Mouse (Mus musculus): ENCODE results near the gene Ajm1.

- TF ChIP-seq CTCF (IDR thresholded peaks at IDR 0.05; ENCODE audit: low read depth, low read length) (no peak), POLR2A (IDR thresholded peaks at IDR 0.05; ENCODE audit: borderline replicate concordance, low read depth, low read length) (no peak)
These were observed 39.8 kb downstream of the Ajm1 start for GRCm38 (mm10) chr2:25541644-25542367.

Measured in bone marrow macrophage, adult 2 months (primary cell).